Mouse (Mus musculus): ENCODE results near the gene Kif17. TPM values are rescaled to one million over a fixed set of nuclear protein-coding genes. Genes with fewer than 3 reads are reported as not detected.
A peak's percentile ranks its signal among the peaks of the same experiment; 100 is the strongest.

Kif17 gene
- total and polyA plus RNA-seq, 3 experiments = 0.54 to 2.5 TPM; not detected in 1

GRCm38 (mm10) chr4:138282834-138283233 is 32.6 kb downstream of the Kif17 start:
- TF ChIP-seq MEF2A (IDR thresholded peaks at IDR 0.05; ENCODE audit: extremely low read depth, insufficient replicate concordance, low read depth, low read length, poor library complexity, severe bottlenecking) (no peak), GATA1 (IDR thresholded peaks at IDR 0.05; ENCODE audit: low read depth, low read length) (peak; percentile 51), TBP (IDR thresholded peaks at IDR 0.05; ENCODE audit: low read depth, low read length) (peak; percentile 54; the same call in 1 of the 2 replicates), HCFC1 (IDR thresholded peaks at IDR 0.05; ENCODE audit: low read depth, low read length) (peak; percentile 52; the same call in 1 of the 2 replicates), SMC3 (IDR thresholded peaks at IDR 0.05; ENCODE audit: low read depth, low read length) (peak; percentile 98), SIN3A (IDR thresholded peaks at IDR 0.05; ENCODE audit: low read length) (peak; percentile 67), JUND (IDR thresholded peaks at IDR 0.05; ENCODE audit: low read depth, low read length) (peak; percentile 81; the same call in 1 of the 2 replicates), CHD1 (IDR thresholded peaks at IDR 0.05; ENCODE audit: low read depth, low read length) (no peak), ZC3H11A (IDR thresholded peaks at IDR 0.05; ENCODE audit: low read depth, low read length) (peak; percentile 79), ZKSCAN1 (IDR thresholded peaks at IDR 0.05; ENCODE audit: low read depth, low read length) (0 out of 2 replicates have a peak, but pooled peaks have one; percentile 52), MYC (IDR thresholded peaks at IDR 0.05; ENCODE audit: low read depth, low read length) (no peak), ZNF384 (IDR thresholded peaks at IDR 0.05; ENCODE audit: low read depth, low read length) (peak; percentile 49; the same call in 1 of the 2 replicates), RAD21 (IDR thresholded peaks at IDR 0.05; ENCODE audit: low read depth, low read length) (peak; percentile 81), MAX (IDR thresholded peaks at IDR 0.05; ENCODE audit: low read length) (no peak), E2F4 (IDR thresholded peaks at IDR 0.05; ENCODE audit: borderline replicate concordance, low read depth, low read length) (no peak), MAFK (IDR thresholded peaks at IDR 0.05; ENCODE audit: borderline replicate concordance, low read depth, low read length) (no peak), CTCF (IDR thresholded peaks at IDR 0.05 in 2 of 3, conservative IDR thresholded peaks at IDR 0.05 in 1 of 3; ENCODE audit: control insufficient read depth in 1 of 3, insufficient read depth in 1 of 3, low read depth in 2 of 3, low read length in 3 of 3, poor library complexity in 1 of 3, severe bottlenecking in 1 of 3) (peak; percentile 96 to 100 (median 99)), MYB (IDR thresholded peaks at IDR 0.05; ENCODE audit: low read depth, low read length) (no peak)
- Histone ChIP-seq H3K4me3 (ENCODE audit: control insufficient read depth in 1 of 2, insufficient read depth in 1 of 2, low read depth in 2 of 2, low read length in 2 of 2) (no peak overlapping the region), H3K9ac (ENCODE audit: control insufficient read depth, low read depth, low read length, poor library complexity, severe bottlenecking) (no peak overlapping the region), H3K27me3 (ENCODE audit: control insufficient read depth in 1 of 2, insufficient read depth in 2 of 2, low read length in 2 of 2) (no peaks in the 10 kb centered on the region), H3K27ac (ENCODE audit: control insufficient read depth, low read depth, low read length) (no peak overlapping the region), H3K79me2 (ENCODE audit: control insufficient read depth, insufficient read depth, low read length, poor library complexity) (no peaks in the 10 kb centered on the region), H3K4me1 (ENCODE audit: control insufficient read depth in 1 of 2, insufficient read depth in 2 of 2, low read length in 2 of 2) (no peaks in the 10 kb centered on the region), H3K9me3 (replicated peaks; ENCODE audit: insufficient read depth, low read length) (no peaks in the 10 kb centered on the region), H3K36me3 (ENCODE audit: control insufficient read depth in 1 of 2, insufficient read depth in 2 of 2, low read length in 2 of 2) (no peaks in the 10 kb centered on the region)
- DNase-seq (ENCODE audit: low read depth, low spot score) = peak; percentile 94

- DNase-seq (ENCODE audit: low read depth, low spot score) = no peak
These were observed 36.2 kb downstream of the Kif17 start for GRCm38 (mm10) chr4:138286411-138286810.

More at GRCm38 (mm10) chr4:138286411-138286810, 36.2 kb downstream of the Kif17 start:
- Histone ChIP-seq H3K4me1 (ENCODE audit: control insufficient read depth in 1 of 2, insufficient read depth in 2 of 2, low read length in 2 of 2) (peaks cover 0 to 5% of the 10 kb centered on the region in 2 experiments; a peak in 2 of 4 replicates), H3K4me3 (ENCODE audit: control insufficient read depth in 1 of 2, insufficient read depth in 1 of 2, low read depth in 2 of 2, low read length in 2 of 2) (no peak overlapping the region), H3K79me2 (ENCODE audit: control insufficient read depth, insufficient read depth, low read length, poor library complexity) (no peaks in the 10 kb centered on the region), H3K27ac (ENCODE audit: control insufficient read depth, low read depth, low read length) (no peak overlapping the region), H3K36me3 (ENCODE audit: control insufficient read depth in 1 of 2, insufficient read depth in 2 of 2, low read length in 2 of 2) (no peaks in the 10 kb centered on the region), H3K9ac (ENCODE audit: control insufficient read depth, low read depth, low read length, poor library complexity, severe bottlenecking) (no peak overlapping the region), H3K9me3 (replicated peaks; ENCODE audit: insufficient read depth, low read length) (no peaks in the 10 kb centered on the region), H3K27me3 (ENCODE audit: control insufficient read depth in 1 of 2, insufficient read depth in 2 of 2, low read length in 2 of 2) (no peaks in the 10 kb centered on the region)
- no peak for TF ChIP-seq RAD21 (IDR thresholded peaks at IDR 0.05; ENCODE audit: low read depth, low read length)
- TF ChIP-seq ZMIZ1 (IDR thresholded peaks at IDR 0.05; ENCODE audit: low read depth, low read length) = no peak
- TF ChIP-seq USF2 (IDR thresholded peaks at IDR 0.05; ENCODE audit: borderline replicate concordance in 1 of 2, insufficient read depth in 1 of 2, low read depth in 1 of 2, low read length in 2 of 2) = no peak

Measured in MEL (cell line).